Mouse (Mus musculus): ENCODE measurements at regions not wholly inside any gene's neighbourhood (a gene's known extent, or its start where the extent isn't known, plus 50 kb on each side); places are given as distances from the start of the nearest gene placed in this dataset.

DNA sequence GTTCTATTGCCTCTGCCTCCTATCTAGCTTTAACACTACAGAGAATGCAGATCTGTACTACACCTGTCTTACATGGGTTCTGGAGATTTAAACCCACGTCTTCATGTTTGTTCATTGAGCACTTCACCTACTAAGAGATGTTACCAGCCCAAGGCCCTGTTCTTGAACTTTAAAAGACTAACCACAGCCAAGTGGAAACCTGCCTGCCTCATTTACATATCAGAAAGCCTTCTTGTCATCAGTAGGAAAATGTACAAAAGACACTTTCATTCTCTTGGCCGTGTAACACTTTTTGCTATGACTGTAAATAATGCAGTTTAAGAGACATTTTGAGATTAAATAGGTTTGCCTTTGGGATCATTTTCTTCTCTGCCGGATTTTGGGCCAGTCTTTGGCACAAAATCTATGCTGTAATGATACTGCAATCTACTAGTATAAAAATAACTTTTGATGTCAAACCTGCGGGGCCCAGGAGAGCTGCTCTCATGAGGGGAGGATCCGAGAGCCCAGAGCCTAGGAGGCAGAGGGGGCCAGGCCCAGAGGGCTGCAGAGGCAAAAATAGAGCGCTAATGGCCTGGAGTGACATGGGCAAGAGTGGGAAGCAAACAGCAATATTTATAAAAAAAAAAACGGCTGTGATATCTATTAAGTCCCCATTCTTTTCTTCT lies 318.4 kb upstream of the Myo3a start:
- intact Hi-C loops (cut with DNase I) = loop anchor here (5.0 kb wide), 3 partner anchors 542 to 702 kb away; partner anchors contain the start of genes Enkur, Gpr158 and Thnsl1
- DNase-seq (ENCODE audit: extremely low spot score in 1 of 2, low spot score in 2 of 2) = no peak

GRCm38 (mm10) chr2:21909481-21909966 lies 317.8 kb upstream of the Myo3a start:
- intact Hi-C loops (cut with DNase I) = loop anchor here (5.0 kb wide), 3 partner anchors 542 to 702 kb away; partner anchors contain the start of genes Enkur, Gpr158 and Thnsl1
- DNase-seq (ENCODE audit: extremely low spot score in 1 of 2, low spot score in 2 of 2) = peak; percentile 78 to 84

- peak; percentile 92 to 93 for DNase-seq (ENCODE audit: extremely low spot score in 1 of 2, low spot score in 2 of 2)
- intact Hi-C loops (cut with DNase I) = loop anchor here (10.0 kb wide), 1 partner anchor 1013 kb away; no protein-coding TSS in a partner anchor
Measured at GRCm38 (mm10) chr2:21917804-21918690, 309.3 kb upstream of the Myo3a start.

DNA sequence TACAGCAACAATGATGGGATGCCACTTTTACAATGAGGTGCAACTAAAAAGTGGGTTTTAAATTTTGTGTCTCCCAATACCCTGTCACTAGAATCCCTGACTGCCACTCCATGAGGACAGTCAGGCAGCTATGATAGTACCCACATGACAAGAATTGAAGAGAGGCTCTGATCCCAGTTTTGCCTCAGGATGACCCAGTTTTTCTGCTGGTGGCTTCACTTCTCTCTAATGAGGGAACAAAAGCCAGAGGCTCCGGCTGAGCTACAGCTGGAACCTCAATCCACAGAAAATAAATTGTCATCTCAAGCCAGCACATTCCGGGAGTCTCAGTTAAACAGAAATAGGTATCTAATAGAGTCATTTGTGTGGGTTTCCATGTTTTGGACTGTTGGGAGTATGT lies 308.2 kb upstream of the Myo3a start:
- peak; percentile 18 to 20 for DNase-seq (ENCODE audit: extremely low spot score in 1 of 2, low spot score in 2 of 2)
- intact Hi-C loops (cut with DNase I) = loop anchor here (10.0 kb wide), 1 partner anchor 1014 kb away; no protein-coding TSS in a partner anchor

- intact Hi-C loops (cut with DNase I) = loop anchor here (1.0 kb wide), 1 partner anchor 645 kb away; no protein-coding TSS in a partner anchor
- DNase-seq (ENCODE audit: extremely low spot score in 1 of 2, low spot score in 2 of 2) = no peak
Measured at GRCm38 (mm10) chr2:21927656-21928055, 299.6 kb upstream of the Myo3a start.

DNA sequence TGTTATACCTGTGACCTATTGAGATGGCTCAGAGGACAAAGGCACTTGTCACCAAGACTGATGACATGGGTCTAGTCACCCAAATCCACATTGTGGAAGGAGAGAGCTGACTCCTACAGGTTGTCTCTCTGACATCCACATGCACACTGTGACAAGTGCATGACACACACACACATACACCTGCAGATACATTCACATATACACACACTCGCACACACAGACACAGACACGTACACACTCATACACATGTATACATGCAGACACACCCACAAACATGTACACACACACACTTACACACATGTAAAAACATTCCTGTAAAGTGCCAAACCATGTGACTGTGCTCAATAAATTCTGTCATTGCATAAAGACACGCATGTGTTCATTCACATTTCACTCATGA lies 287.3 kb upstream of the Myo3a start:
- intact Hi-C loops (cut with DNase I) = loop anchor here (5.0 to 10.0 kb wide), 2 partner anchors 782 to 925 kb away; no protein-coding TSS in a partner anchor

GRCm38 (mm10) chr2:21940797-21941487 lies 286.4 kb upstream of the Myo3a start:
- DNase-seq (ENCODE audit: extremely low spot score in 1 of 2, low spot score in 2 of 2) = peak in 1 of 2 experiments; percentile 56
- intact Hi-C loops (cut with DNase I) = loop anchor here (5.0 to 10.0 kb wide), 2 partner anchors 781 to 924 kb away; no protein-coding TSS in a partner anchor

More for the DNA sequence above, 287.3 kb upstream of the Myo3a start:
- DNase-seq (ENCODE audit: extremely low spot score in 1 of 2, low spot score in 2 of 2) = no peak

GRCm38 (mm10) chr2:21941488-21942000 lies 285.8 kb upstream of the Myo3a start:
- intact Hi-C loops (cut with DNase I) = loop anchor here (5.0 to 10.0 kb wide), 2 partner anchors 781 to 923 kb away; no protein-coding TSS in a partner anchor

GRCm38 (mm10) chr2:21943676-21944075 lies 283.6 kb upstream of the Myo3a start:
- no peak for DNase-seq (ENCODE audit: extremely low spot score in 1 of 2, low spot score in 2 of 2)
- intact Hi-C loops (cut with DNase I) = loop anchor here (5.0 to 10.0 kb wide), 2 partner anchors 779 to 921 kb away; no protein-coding TSS in a partner anchor

More at GRCm38 (mm10) chr2:21941488-21942000, 285.8 kb upstream of the Myo3a start:
- no peak for DNase-seq (ENCODE audit: extremely low spot score in 1 of 2, low spot score in 2 of 2)

DNA sequence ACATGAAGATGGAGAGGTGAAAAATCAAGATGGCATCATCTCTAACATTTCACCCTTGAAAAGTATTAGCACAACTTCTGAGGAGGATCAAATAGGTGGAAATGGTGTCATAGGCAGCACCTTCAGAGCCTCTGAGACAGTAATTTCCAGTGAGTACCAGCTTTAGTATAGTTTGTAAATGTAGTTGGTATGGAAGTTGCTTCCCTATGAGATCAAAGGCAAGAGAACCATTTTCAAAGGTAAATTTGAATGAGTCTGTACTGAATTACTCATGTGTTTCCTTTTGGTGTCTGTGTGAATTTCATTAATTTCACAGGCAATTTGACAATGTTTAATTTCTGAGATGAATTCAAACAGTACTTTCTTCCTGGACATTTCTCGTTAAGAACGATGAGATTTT lies 280.8 kb upstream of the Myo3a start:
- DNase-seq (ENCODE audit: extremely low spot score in 1 of 2, low spot score in 2 of 2) = no peak
- intact Hi-C loops (cut with DNase I) = loop anchor here (10.0 kb wide), 1 partner anchor 918 kb away; no protein-coding TSS in a partner anchor

DNA sequence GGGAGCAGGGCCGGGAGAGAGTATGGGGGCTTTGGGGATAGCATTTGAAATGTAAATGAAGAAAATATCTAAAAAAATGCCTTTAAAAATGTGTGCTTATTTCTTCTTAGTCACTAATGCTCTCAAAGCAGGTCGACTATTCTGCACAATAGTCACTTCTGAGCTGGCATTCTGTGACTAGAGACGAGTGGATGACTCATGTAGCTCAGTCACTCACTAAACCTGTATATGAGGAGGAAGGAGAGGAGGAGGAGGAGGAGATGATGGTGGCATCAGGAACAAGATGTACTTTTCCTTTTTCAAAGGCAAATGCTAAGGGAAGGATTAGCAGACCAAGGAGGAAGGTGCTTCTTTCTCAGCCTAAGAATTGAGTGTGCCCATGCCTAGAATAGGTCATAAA lies 276.0 kb upstream of the Myo3a start:
- intact Hi-C loops (cut with DNase I) = no loop called here
- no peak for DNase-seq (ENCODE audit: extremely low spot score in 1 of 2, low spot score in 2 of 2)

DNA sequence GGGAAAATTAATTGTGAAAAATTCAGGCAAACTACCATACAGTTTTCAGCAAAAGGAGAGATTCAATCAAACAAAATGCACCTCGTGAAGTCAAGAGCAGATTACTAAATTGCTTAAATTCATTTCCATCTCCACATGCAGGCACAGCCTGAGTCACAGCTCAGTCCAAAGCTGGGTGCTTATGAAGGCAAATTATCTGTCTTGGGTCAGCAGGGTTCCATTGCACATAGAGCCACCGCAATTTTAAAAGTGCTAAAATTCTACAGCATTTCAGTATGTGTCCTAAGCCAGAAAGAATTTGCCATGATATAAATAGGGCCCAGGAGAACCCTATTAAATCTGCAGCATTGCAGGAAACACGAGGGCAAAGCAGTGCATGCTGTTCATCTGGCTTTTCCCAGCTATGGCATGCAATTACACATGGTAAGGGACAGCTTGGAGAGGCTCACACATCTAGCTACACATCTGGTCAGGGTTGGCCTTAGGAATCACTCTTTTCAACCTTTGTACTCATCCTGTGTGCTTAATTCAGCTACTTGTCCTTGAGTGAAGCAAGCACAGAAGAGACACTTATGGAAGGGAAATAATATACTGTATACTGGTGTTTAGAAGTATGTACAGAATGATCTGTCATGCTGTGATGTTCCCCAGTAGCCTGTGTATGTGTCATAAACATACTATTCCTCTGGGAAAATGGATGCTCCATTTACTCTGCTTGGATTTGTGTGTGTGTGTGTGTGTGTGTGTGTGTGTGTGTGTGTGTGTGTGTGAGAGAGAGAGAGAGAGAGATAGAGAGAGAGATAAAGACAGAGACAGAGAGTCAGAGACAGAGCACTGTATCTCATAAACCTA lies 271.0 kb upstream of the Myo3a start:
- intact Hi-C loops (cut with DNase I) = loop anchor here (5.0 kb wide), 2 partner anchors 666 to 766 kb away; partner anchors contain the start of gene Gad2
- no peak for DNase-seq (ENCODE audit: extremely low spot score in 1 of 2, low spot score in 2 of 2)

- intact Hi-C loops (cut with DNase I) = loop anchor here (5.0 kb wide), 2 partner anchors 664 to 764 kb away; partner anchors contain the start of gene Gad2
- DNase-seq (ENCODE audit: extremely low spot score in 1 of 2, low spot score in 2 of 2) = peak in 1 of 2 experiments; percentile 65
Measured at GRCm38 (mm10) chr2:21958365-21958764, 268.9 kb upstream of the Myo3a start.

DNA sequence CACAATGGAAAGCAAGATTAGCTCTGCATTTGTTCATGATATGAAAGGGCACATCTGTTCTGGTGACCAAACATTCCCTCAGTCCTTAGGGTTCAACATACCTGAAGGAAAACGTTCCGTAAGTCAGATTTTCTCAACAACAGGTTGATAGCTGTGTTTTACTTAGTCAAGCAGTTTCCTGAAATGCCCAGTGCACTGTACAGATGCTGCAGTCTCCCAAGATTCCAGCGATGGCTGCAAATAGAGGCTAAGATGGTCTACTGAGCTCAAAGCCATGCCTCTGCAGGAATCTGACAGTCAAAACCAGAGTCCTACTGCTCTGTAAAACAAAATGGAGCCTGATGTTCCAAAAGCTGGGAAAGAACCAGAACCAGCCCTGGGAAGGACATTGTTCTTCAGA lies 268.5 kb upstream of the Myo3a start:
- DNase-seq (ENCODE audit: extremely low spot score in 1 of 2, low spot score in 2 of 2) = no peak
- intact Hi-C loops (cut with DNase I) = loop anchor here (5.0 kb wide), 2 partner anchors 663 to 763 kb away; partner anchors contain the start of gene Gad2

- intact Hi-C loops (cut with DNase I) = no loop called here
- DNase-seq (ENCODE audit: extremely low spot score in 1 of 2, low spot score in 2 of 2) = no peak
Measured at GRCm38 (mm10) chr2:21963343-21964026, 263.8 kb upstream of the Myo3a start.

GRCm38 (mm10) chr2:21964027-21964605 lies 263.2 kb upstream of the Myo3a start:
- intact Hi-C loops (cut with DNase I) = no loop called here
- peak in 1 of 2 experiments; percentile 4 for DNase-seq (ENCODE audit: extremely low spot score in 1 of 2, low spot score in 2 of 2)
